Mouse (Mus musculus): ENCODE data around the gene Rhox4f. TPM values are rescaled to one million over a fixed set of nuclear protein-coding genes. Genes with fewer than 3 reads are reported as not detected.

Gene Rhox4f
- polyA plus RNA-seq (2015; fragmentation: Illumina TruSeq; extraction: RNeasy Lipid Tissue Mini Kit (QIAGEN cat#74804); ENCODE audit: low read depth, low replicate concordance) = not detected

GRCm38 (mm10) chrX:37607604-37608003 lies at the start of gene Rhox4f:
Gene Rhox4f (minus strand): TSS chrX:37607704.

GRCm38 (mm10) chrX:37651227-37651626 lies 43.7 kb upstream of the Rhox4f start, which contains the start of gene Rhox4g:
Gene Rhox4g (minus strand): TSS chrX:37651327.

GRCm38 (mm10) chrX:37643370-37643769 lies 35.9 kb upstream of the Rhox4f start, which contains the start of gene Rhox2g:
Gene Rhox2g (minus strand): TSS chrX:37643470.

GRCm38 (mm10) chrX:37628512-37628911 lies 21.0 kb upstream of the Rhox4f start, which contains the start of gene Rhox3g:
Gene Rhox3g (minus strand): TSS chrX:37628612.

GRCm38 (mm10) chrX:37580692-37581091 lies 26.8 kb downstream of the Rhox4f start, which contains the start of gene Rhox3f:
Gene Rhox3f (plus strand): TSS chrX:37580992.

GRCm38 (mm10) chrX:37571105-37571504 lies 36.4 kb downstream of the Rhox4f start, which contains the start of gene Rhox2f:
Gene Rhox2f (plus strand): TSS chrX:37571405.

GRCm38 (mm10) chrX:37557112-37557511 lies 50.4 kb downstream of the Rhox4f start, which contains the start of gene Rhox4e:
Gene Rhox4e (plus strand): TSS chrX:37557412.

Other genes starting within 250 kb of the Rhox4f start
- gene Rhox3a2, start 227.7 kb downstream of the Rhox4f start, polyA plus RNA-seq (2015; fragmentation: Illumina TruSeq; extraction: RNeasy Lipid Tissue Mini Kit (QIAGEN cat#74804); ENCODE audit: low read depth, low replicate concordance) = not detected
- not detected for gene Rhox4a2, start 216.9 kb downstream of the Rhox4f start, polyA plus RNA-seq (2015; fragmentation: Illumina TruSeq; extraction: RNeasy Lipid Tissue Mini Kit (QIAGEN cat#74804); ENCODE audit: low read depth, low replicate concordance)
- gene Rhox2b, start 195.6 kb downstream of the Rhox4f start, polyA plus RNA-seq (2015; fragmentation: Illumina TruSeq; extraction: RNeasy Lipid Tissue Mini Kit (QIAGEN cat#74804); ENCODE audit: low read depth, low replicate concordance) = not detected
- gene Rhox4b, start 175.2 kb downstream of the Rhox4f start, polyA plus RNA-seq (2015; fragmentation: Illumina TruSeq; extraction: RNeasy Lipid Tissue Mini Kit (QIAGEN cat#74804); ENCODE audit: low read depth, low replicate concordance) = not detected
- not detected for gene Rhox2c, start 154.0 kb downstream of the Rhox4f start, polyA plus RNA-seq (2015; fragmentation: Illumina TruSeq; extraction: RNeasy Lipid Tissue Mini Kit (QIAGEN cat#74804); ENCODE audit: low read depth, low replicate concordance)
- not detected for gene Rhox3c, start 149.1 kb downstream of the Rhox4f start, polyA plus RNA-seq (2015; fragmentation: Illumina TruSeq; extraction: RNeasy Lipid Tissue Mini Kit (QIAGEN cat#74804); ENCODE audit: low read depth, low replicate concordance)
- gene Rhox4c, start 127.4 kb downstream of the Rhox4f start, polyA plus RNA-seq (2015; fragmentation: Illumina TruSeq; extraction: RNeasy Lipid Tissue Mini Kit (QIAGEN cat#74804); ENCODE audit: low read depth, low replicate concordance) = not detected
- not detected for gene Rhox2d, start 114.3 kb downstream of the Rhox4f start, polyA plus RNA-seq (2015; fragmentation: Illumina TruSeq; extraction: RNeasy Lipid Tissue Mini Kit (QIAGEN cat#74804); ENCODE audit: low read depth, low replicate concordance)
- gene Rhox4d, start 93.3 kb downstream of the Rhox4f start, polyA plus RNA-seq (2015; fragmentation: Illumina TruSeq; extraction: RNeasy Lipid Tissue Mini Kit (QIAGEN cat#74804); ENCODE audit: low read depth, low replicate concordance) = not detected
- gene Rhox2e, start 77.3 kb downstream of the Rhox4f start, polyA plus RNA-seq (2015; fragmentation: Illumina TruSeq; extraction: RNeasy Lipid Tissue Mini Kit (QIAGEN cat#74804); ENCODE audit: low read depth, low replicate concordance) = not detected
- not detected for gene Rhox3e, start 65.7 kb downstream of the Rhox4f start, polyA plus RNA-seq (2015; fragmentation: Illumina TruSeq; extraction: RNeasy Lipid Tissue Mini Kit (QIAGEN cat#74804); ENCODE audit: low read depth, low replicate concordance)
- gene Rhox4e, start 50.3 kb downstream of the Rhox4f start, polyA plus RNA-seq (2015; fragmentation: Illumina TruSeq; extraction: RNeasy Lipid Tissue Mini Kit (QIAGEN cat#74804); ENCODE audit: low read depth, low replicate concordance) = not detected
- not detected for gene Rhox2f, start 36.3 kb downstream of the Rhox4f start, polyA plus RNA-seq (2015; fragmentation: Illumina TruSeq; extraction: RNeasy Lipid Tissue Mini Kit (QIAGEN cat#74804); ENCODE audit: low read depth, low replicate concordance)
- not detected for gene Rhox3f, start 26.7 kb downstream of the Rhox4f start, polyA plus RNA-seq (2015; fragmentation: Illumina TruSeq; extraction: RNeasy Lipid Tissue Mini Kit (QIAGEN cat#74804); ENCODE audit: low read depth, low replicate concordance)
- gene Rhox3g, start 20.9 kb upstream of the Rhox4f start, polyA plus RNA-seq (2015; fragmentation: Illumina TruSeq; extraction: RNeasy Lipid Tissue Mini Kit (QIAGEN cat#74804); ENCODE audit: low read depth, low replicate concordance) = not detected
- not detected for gene Rhox2g, start 35.8 kb upstream of the Rhox4f start, polyA plus RNA-seq (2015; fragmentation: Illumina TruSeq; extraction: RNeasy Lipid Tissue Mini Kit (QIAGEN cat#74804); ENCODE audit: low read depth, low replicate concordance)
- gene Rhox4g, start 43.6 kb upstream of the Rhox4f start, polyA plus RNA-seq (2015; fragmentation: Illumina TruSeq; extraction: RNeasy Lipid Tissue Mini Kit (QIAGEN cat#74804); ENCODE audit: low read depth, low replicate concordance) = not detected
- not detected for gene Rhox3h, start 61.1 kb upstream of the Rhox4f start, polyA plus RNA-seq (2015; fragmentation: Illumina TruSeq; extraction: RNeasy Lipid Tissue Mini Kit (QIAGEN cat#74804); ENCODE audit: low read depth, low replicate concordance)
- gene Rhox2h, start 65.6 kb upstream of the Rhox4f start, polyA plus RNA-seq (2015; fragmentation: Illumina TruSeq; extraction: RNeasy Lipid Tissue Mini Kit (QIAGEN cat#74804); ENCODE audit: low read depth, low replicate concordance) = not detected
- not detected for gene Rhox5, start 197.1 kb upstream of the Rhox4f start, polyA plus RNA-seq (2015; fragmentation: Illumina TruSeq; extraction: RNeasy Lipid Tissue Mini Kit (QIAGEN cat#74804); ENCODE audit: low read depth, low replicate concordance)
- not detected for gene Rhox6, start 219.2 kb upstream of the Rhox4f start, polyA plus RNA-seq (2015; fragmentation: Illumina TruSeq; extraction: RNeasy Lipid Tissue Mini Kit (QIAGEN cat#74804); ENCODE audit: low read depth, low replicate concordance)
- not detected for gene Rhox7a, start 224.0 kb upstream of the Rhox4f start, polyA plus RNA-seq (2015; fragmentation: Illumina TruSeq; extraction: RNeasy Lipid Tissue Mini Kit (QIAGEN cat#74804); ENCODE audit: low read depth, low replicate concordance)

All from brain, adult 10 weeks (tissue).